In the genomic region with DNA sequence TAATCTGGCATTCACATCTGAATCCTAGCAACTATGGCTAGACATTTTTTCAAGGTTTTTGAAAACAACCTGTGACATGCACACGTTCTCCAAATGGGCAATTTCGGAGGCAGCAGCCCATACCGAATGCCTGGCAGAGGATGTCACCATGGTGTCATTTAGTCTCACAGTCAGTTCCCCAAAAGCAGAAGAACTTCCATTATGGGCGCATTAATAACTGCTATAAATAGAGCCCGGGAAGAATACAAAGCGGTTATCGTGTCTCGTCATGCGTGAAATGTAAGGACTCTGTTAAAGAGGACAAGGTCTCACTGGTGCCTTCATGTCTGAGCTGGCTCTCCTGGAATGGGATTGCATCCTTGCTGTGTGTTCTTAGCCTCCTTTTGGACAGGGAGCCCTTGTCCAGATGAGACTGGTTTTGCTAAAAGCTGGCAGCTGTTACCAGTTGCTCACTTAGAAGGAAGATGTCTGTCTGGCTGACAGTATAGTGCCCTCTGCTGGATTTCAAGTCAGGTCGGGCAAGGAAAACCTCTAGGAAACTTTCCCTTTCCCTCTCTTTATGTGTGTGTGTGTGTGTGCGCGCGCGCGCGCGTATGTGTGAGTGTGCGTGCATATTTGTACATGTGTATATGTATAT, we compare ENCODE assay signal across 10 mouse cellular contexts. TPM values are rescaled to one million over a fixed set of nuclear protein-coding genes. Genes with fewer than 3 reads are reported as not detected.
DNase-seq lines count a peak whose midpoint lies in the region; ATAC-seq and TF ChIP-seq lines count a peak whose summit lies in the region.
"Had no signal": no experiment of that assay in that cellular context is flagged by ENCODE, and none has a peak within 500 bp of the region (broad histone marks: within the 10 kb centered on the region; RNA-seq: fewer than 3 reads in every experiment).

No protein-coding gene starts in this region.

- H3K4me1 ChIP-seq in kidney, postnatal 0 days (replicated peaks; ENCODE audit: insufficient read depth, low read length), result no peaks in the 10 kb centered on the region
- peaks cover 32 to 92% of the 10 kb centered on the region in 2 experiments for H3K4me1 ChIP-seq in CH12.LX (ENCODE audit: control insufficient read depth in 1 of 2, insufficient read depth in 2 of 2)
- 0 out of 2 replicates have a peak, but pooled peaks cover 1% of the 10 kb centered on the region for H3K4me1 ChIP-seq in cortical plate, adult 2 months (ENCODE audit: control insufficient read depth, insufficient read depth, low read length)

- TF ChIP-seq POLR2A in CH12.LX (IDR thresholded peaks at IDR 0.05; ENCODE audit: low read depth, low read length), result no peak
- TF ChIP-seq POLR2A in cortical plate, adult 2 months (IDR thresholded peaks at IDR 0.05; ENCODE audit: extremely low read depth, insufficient read depth, low read length), result no peak

- peak; percentile 62 for TF ChIP-seq CTCF in kidney, postnatal 0 days (IDR thresholded peaks at IDR 0.05; ENCODE audit: low read depth)
- peak; percentile 25 to 73; a peak in 3 of 4 replicates for TF ChIP-seq CTCF in CH12.LX (conservative IDR thresholded peaks at IDR 0.05 in 1 of 2, IDR thresholded peaks at IDR 0.05 in 1 of 2; ENCODE audit: low read depth in 2 of 2, low read length in 2 of 2)
- peak; percentile 62 for TF ChIP-seq CTCF in cortical plate, adult 2 months (IDR thresholded peaks at IDR 0.05; ENCODE audit: extremely low read depth, insufficient read depth, low read length)

- no peaks in the 10 kb centered on the region for H3K27me3 ChIP-seq in kidney, postnatal 0 days (ENCODE audit: insufficient read depth, low read length)
- H3K27me3 ChIP-seq in CH12.LX (replicated peaks), result no peaks in the 10 kb centered on the region
- H3K27me3 ChIP-seq: embryonic facial prominence, embryonic 13.5 days had no signal

- DNase-seq in kidney, postnatal 0 days (ENCODE audit: low spot score), result peak; percentile 47
- DNase-seq in kidney, postnatal 10 days, result no peak
- DNase-seq in 3T3-L1 (ENCODE audit: low read depth, low spot score) (peak; percentile 72), CH12.LX (ENCODE audit: extremely low read depth) (no peak)
- no peak for DNase-seq in urinary bladder, postnatal 14 days (ENCODE audit: low spot score)
- no peak for DNase-seq in gastrocnemius, postnatal 14 days
- DNase-seq in gastrocnemius, postnatal 36 days, result no peak

- H3K9ac ChIP-seq in kidney, postnatal 0 days (ENCODE audit: low read depth, low read length), result no peak overlapping the region
- no peak overlapping the region for H3K9ac ChIP-seq in CH12.LX (ENCODE audit: insufficient read depth, low read depth)
- H3K9ac ChIP-seq: embryonic facial prominence, embryonic 13.5 days had no signal

- no peaks in the 10 kb centered on the region for H3K36me3 ChIP-seq in kidney, postnatal 0 days (ENCODE audit: insufficient read depth, low read length)
- peaks cover 0 to 13% of the 10 kb centered on the region in 2 experiments for H3K36me3 ChIP-seq in CH12.LX (replicated peaks in 1 of 2; ENCODE audit: control insufficient read depth in 1 of 2, insufficient read depth in 1 of 2, low read length in 1 of 2)
- H3K36me3 ChIP-seq: embryonic facial prominence, embryonic 13.5 days had no signal

- no peak overlapping the region for H3K4me2 ChIP-seq in kidney, postnatal 0 days (ENCODE audit: low read length)
- no peak overlapping the region for H3K4me2 ChIP-seq in CH12.LX (ENCODE audit: insufficient read depth, low read depth, poor library complexity, severe bottlenecking)
- H3K4me2 ChIP-seq: embryonic facial prominence, embryonic 13.5 days had no signal

- TF ChIP-seq EP300 in CH12.LX (IDR thresholded peaks at IDR 0.05; ENCODE audit: low read length), result no peak

- no peaks in the 10 kb centered on the region for H3K9me3 ChIP-seq in kidney, postnatal 0 days (replicated peaks; ENCODE audit: low read length)
- no peaks in the 10 kb centered on the region for H3K9me3 ChIP-seq in CH12.LX (replicated peaks; ENCODE audit: low read length)
- H3K9me3 ChIP-seq: embryonic facial prominence, embryonic 13.5 days had no signal

- TF ChIP-seq RAD21 in CH12.LX (IDR thresholded peaks at IDR 0.05; ENCODE audit: low read depth, low read length), result peak; percentile 71

- no peak overlapping the region for H3K4me3 ChIP-seq in kidney, postnatal 0 days (replicated peaks; ENCODE audit: low read depth, low read length)
- H3K4me3 ChIP-seq in CH12.LX (replicated peaks in 1 of 3; ENCODE audit: low read depth in 2 of 3, low read length in 2 of 3, poor library complexity in 1 of 3), result no peak overlapping the region
- no peak overlapping the region for H3K4me3 ChIP-seq in cortical plate, adult 2 months (ENCODE audit: insufficient read depth, low read length)
- H3K4me3 ChIP-seq: embryonic facial prominence, embryonic 13.5 days; myocyte had no signal

- intact Hi-C loops in gastrocnemius, postnatal 14 days (cut with DNase I; ENCODE audit: low total_unique reads), result no loop called here
- intact Hi-C loops in gastrocnemius, postnatal 36 days (cut with DNase I), result no loop called here

- no peak for ATAC-seq in kidney, postnatal 0 days (replicated peaks; ENCODE audit: low FRiP score, low read depth)

- no peak overlapping the region for H3K27ac ChIP-seq in kidney, postnatal 0 days
- H3K27ac ChIP-seq in CH12.LX (ENCODE audit: insufficient read depth, low read depth), result peak overlapping the region; percentile 39; the same call in 1 of the 2 replicates
- no peak overlapping the region for H3K27ac ChIP-seq in cortical plate, adult 2 months (ENCODE audit: insufficient read depth, low read length)
- H3K27ac ChIP-seq: embryonic facial prominence, embryonic 13.5 days had no signal

- in situ Hi-C loops in CH12.LX (cut with MboI; ENCODE audit: low pct_ligation_motif_present, low pct_unique_long_range_greater_than_20kb, low sequenced_read_pairs), result loop anchor here (25.0 kb wide), 1 partner anchor 728 kb away; the partner anchor contains the start of gene Gadd45g

- 84% methylated on average over 18 of the region's 18 CpGs for WGBS in kidney, postnatal 0 days

- dilution Hi-C loops in CH12.LX (cut with MboI; ENCODE audit: extremely low pct_ligation_motif_present, extremely low pct_unique_long_range_greater_than_20kb, low sequenced_read_pairs), result no loop called here

- H3K79me2 ChIP-seq in CH12.LX (replicated peaks; ENCODE audit: control insufficient read depth, extremely low read depth, insufficient read depth, poor library complexity, severe bottlenecking), result no peaks in the 10 kb centered on the region

TF ChIP-seq in CH12.LX, 34 proteins besides CTCF, POLR2A, EP300 and RAD21:
- no peak for TF ChIP-seq MAZ (IDR thresholded peaks at IDR 0.05; ENCODE audit: low read depth, low read length)
- peak; percentile 79 for TF ChIP-seq SMC3 (IDR thresholded peaks at IDR 0.05; ENCODE audit: low read depth, low read length)

RNA-seq across cellular contexts. Expression of gene Syk, which starts 17.8 kb away (rescaled TPM):
- polyA plus RNA-seq in kidney, postnatal 0 days (2015; fragmentation: Nextera tagmentation; extraction: Ambion mirVana), result 3.3 and 3.8 TPM in 2 replicates
- 151 and 163 TPM in 2 replicates for total RNA-seq in CH12.LX (2012; rRNA removed)
- total RNA-seq in CH12.LX (2014; rRNA removed), result 108 and 117 TPM in 2 replicates
- polyA plus RNA-seq in CH12.LX (2012; ENCODE audit: insufficient read length, low read depth), result 171 and 185 TPM in 2 replicates
- polyA plus RNA-seq in cortical plate, adult 2 months (2012; rRNA removed), result 3.2 and 3.3 TPM in 2 replicates
- 1 to 10 TPM; 2.5 to 3.3 TPM for total RNA-seq in gastrocnemius, postnatal 14 days (2021)
- total RNA-seq in gastrocnemius, postnatal 36 days (2021), result 1 to 10 TPM; 2.1 to 3.5 TPM

RNA-seq across cellular contexts. Expression of gene Diras2, which starts 34.1 kb away (rescaled TPM):
- polyA plus RNA-seq in kidney, postnatal 0 days (2015; fragmentation: Nextera tagmentation; extraction: Ambion mirVana), result 0.04 and 0.08 TPM in 2 replicates
- total RNA-seq in CH12.LX (2012; rRNA removed), result 6.5 and 8.5 TPM in 2 replicates
- 2.8 and 3.0 TPM in 2 replicates for total RNA-seq in CH12.LX (2014; rRNA removed)
- 3.6 and 3.9 TPM in 2 replicates for polyA plus RNA-seq in CH12.LX (2012; ENCODE audit: insufficient read length, low read depth)
- polyA plus RNA-seq in cortical plate, adult 2 months (2012; rRNA removed), result 183 and 184 TPM in 2 replicates
- under 1 TPM; 0.06 to 0.13 TPM for total RNA-seq in gastrocnemius, postnatal 14 days (2021)
- total RNA-seq in gastrocnemius, postnatal 36 days (2021), result under 1 TPM; 0.05 to 0.10 TPM

Comparison
In these comparisons a context has a peak if more than half of its experiments do, and no peak if none do; other contexts are left out.
1. DNase-seq: peak in kidney, postnatal 0 days (single experiment) and 3T3-L1 (single experiment); none in kidney, postnatal 10 days (single experiment), CH12.LX (single experiment), urinary bladder, postnatal 14 days (single experiment), gastrocnemius, postnatal 14 days (single experiment) and gastrocnemius, postnatal 36 days (0 of 2).
2. RNA of gene Syk, which starts 17.8 kb away (total RNA-seq): 108 to 163 TPM in CH12.LX; 2.1 to 3.5 TPM in gastrocnemius, postnatal 36 days and 2.5 to 3.3 TPM in gastrocnemius, postnatal 14 days; every median in the first group is over 10 times any median in the second.
3. Peak in every context shown above with its lines, with median percentiles within 50 percentile points of each other: CTCF ChIP-seq.